Mouse (Mus musculus) layer of hippocampus, postnatal 14 days (tissue): Measurements from ENCODE around the gene Rph3al. TPM values are rescaled to one million over a fixed set of nuclear protein-coding genes. Genes with fewer than 3 reads are reported as not detected.

Experiments
- DNase-seq, 2 experiments: peaks; one replicate each; pipeline ENCODE4 v3.0.0; 2021 to 2022; ENCODE audit warnings: low spot score in 2 of 2, mixed read lengths in 1 of 2
- long read RNA-seq, 2 experiments: library from polyadenylated mRNA; stranded (forward); transcript quantifications; one replicate each; pipeline ENCODE4 v2.0.0; 2021
- total RNA-seq, 2 experiments: library from RNA; stranded (reverse); gene quantifications; 2 replicates each; pipeline ENCODE4 v1.2.3; 2021

Gene Rph3al
- total RNA-seq: 1 to 10 TPM; 5.4 to 5.6 TPM
- long read RNA-seq, experiment 1, partial matches to known transcripts: 0 of 5 reads
- long read RNA-seq, experiment 1, other reads (novel, unspliced or antisense): 4 of 5 reads
- long read RNA-seq, experiment 2, partial matches to known transcripts: 1 of 10 reads
- long read RNA-seq, experiment 2, other reads (novel, unspliced or antisense): 7 of 10 reads

GRCm38 (mm10) chr11:75938379-75938906, at the start of gene Rph3al:
TSS of gene Rph3al (minus strand) at chr11:75938429.
- no peak for DNase-seq

- peak in 1 of 2 experiments; percentile 53 for DNase-seq
These were observed 47.7 kb upstream of the Rph3al start for GRCm38 (mm10) chr11:75985948-75986347.

GRCm38 (mm10) chr11:75984581-75984980, 46.4 kb upstream of the Rph3al start:
- no peak for DNase-seq

- no peak for DNase-seq
These were observed 45.0 kb upstream of the Rph3al start for GRCm38 (mm10) chr11:75983194-75983593.

GRCm38 (mm10) chr11:75980413-75980812, 42.2 kb upstream of the Rph3al start:
- no peak for DNase-seq

- no peak for DNase-seq
These were observed 39.8 kb upstream of the Rph3al start for GRCm38 (mm10) chr11:75978051-75978450.

- DNase-seq: no peak
These were observed 38.5 kb upstream of the Rph3al start for GRCm38 (mm10) chr11:75976748-75977147.

- DNase-seq: no peak
These were observed 35.8 kb upstream of the Rph3al start for GRCm38 (mm10) chr11:75973988-75974387.

- DNase-seq: no peak
These were observed 34.8 kb upstream of the Rph3al start for GRCm38 (mm10) chr11:75972916-75973567.

- DNase-seq: no peak
These were observed 34.0 kb upstream of the Rph3al start for GRCm38 (mm10) chr11:75972188-75972587.

- no peak for DNase-seq
These were observed 32.4 kb upstream of the Rph3al start for GRCm38 (mm10) chr11:75970629-75971028.

GRCm38 (mm10) chr11:75968761-75969160, 30.5 kb upstream of the Rph3al start:
- no peak for DNase-seq

GRCm38 (mm10) chr11:75966401-75967372, 28.5 kb upstream of the Rph3al start:
- DNase-seq: peak; percentile 28 to 60

- DNase-seq: no peak
These were observed 27.6 kb upstream of the Rph3al start for GRCm38 (mm10) chr11:75965674-75966400.

- no peak for DNase-seq
These were observed 26.2 kb upstream of the Rph3al start for GRCm38 (mm10) chr11:75964476-75964730.

- peak in 1 of 2 experiments; percentile 44 for DNase-seq
These were observed 25.7 kb upstream of the Rph3al start for GRCm38 (mm10) chr11:75963730-75964475.

GRCm38 (mm10) chr11:75961782-75962181, 23.6 kb upstream of the Rph3al start:
- DNase-seq: no peak

- no peak for DNase-seq
These were observed 19.0 kb upstream of the Rph3al start for GRCm38 (mm10) chr11:75957124-75957832.

GRCm38 (mm10) chr11:75956651-75957050, 18.4 kb upstream of the Rph3al start:
- no peak for DNase-seq

GRCm38 (mm10) chr11:75954896-75955295, 16.7 kb upstream of the Rph3al start:
- DNase-seq: no peak
